Mouse (Mus musculus) limb, embryonic 15.5 days (tissue): ENCODE data around the gene Emc7. TPM values are rescaled to one million over a fixed set of nuclear protein-coding genes. Genes with fewer than 3 reads are reported as not detected.
A peak's percentile ranks its signal among the peaks of the same experiment; 100 is the strongest.
"Not testable (repeated sequence)": the region's sequence is repeated elsewhere in the genome, so short reads cannot be mapped to it uniquely, and the experiment has no call there.

Experiments used
- ATAC-seq: fragments of 200-750 bp; cut with Nextera tagmentation; 2 replicates; pipeline ENCODE4 v1.8.0; 2017; ENCODE audit warnings: low read depth, moderate TSS enrichment; ENCODE audit not compliant: insufficient number of reproducible peaks, low FRiP score, low TSS enrichment
- H3K27ac ChIP-seq: fragments of 300-500 bp; sonication (generic); 2 replicates; pipeline ENCODE4 v1.5.1; 2015; ENCODE audit warnings: moderate library complexity, mild to moderate bottlenecking, inconsistent platforms
- H3K27me3 ChIP-seq: fragments of 300-500 bp; sonication (generic); 2 replicates; pipeline ENCODE4 v1.6.1; 2015; ENCODE audit warnings: inconsistent platforms
- H3K36me3 ChIP-seq: fragments of 300-500 bp; sonication (generic); 2 replicates; pipeline ENCODE4 v1.6.1; 2015; ENCODE audit warnings: inconsistent platforms
- H3K4me1 ChIP-seq: fragments of 300-500 bp; sonication (generic); 2 replicates; pipeline ENCODE4 v1.6.1; 2015; ENCODE audit warnings: inconsistent platforms
- H3K4me2 ChIP-seq: fragments of 300-500 bp; sonication (generic); 2 replicates; pipeline ENCODE4 v1.6.1; 2015; ENCODE audit warnings: mild to moderate bottlenecking, inconsistent platforms
- H3K4me3 ChIP-seq: fragments of 300-500 bp; sonication (generic); 2 replicates; pipeline ENCODE4 v1.5.1; 2015; ENCODE audit warnings: mild to moderate bottlenecking, inconsistent platforms
- H3K9ac ChIP-seq: fragments of 300-500 bp; sonication (generic); 2 replicates; pipeline ENCODE4 v1.6.1; 2015; ENCODE audit warnings: inconsistent platforms
- H3K9me3 ChIP-seq: fragments of 300-500 bp; sonication (generic); 2 replicates; pipeline ENCODE4 v1.6.1; 2016; ENCODE audit warnings: inconsistent platforms
- WGBS: fragments of 180-500 bp; shearing (Covaris S2); methylation state at CpG from one replicate; pipeline ENCODE4 v1.1.7; 2015; 5-methylcytosine and 5-hydroxymethylcytosine counted together
- polyA plus RNA-seq: library from polyadenylated mRNA; unstranded; fragments of >200 nt; fragmentation: Nextera tagmentation; extraction: Ambion mirVana; gene quantifications from 2 replicates; pipeline ENCODE4 v1.2.1, GENCODE M21; 2015

Gene Emc7
- polyA plus RNA-seq, 1 experiment from 2014 or later = 20.0 TPM

GRCm38 (mm10) chr2:112448510-112449059, 6.2 kb upstream of the Emc7 start:
- Histone ChIP-seq H3K27me3 (no peaks in the 10 kb centered on the region), H3K4me2 (no peak overlapping the region), H3K4me1 (no peaks in the 10 kb centered on the region), H3K4me3 (no peak overlapping the region), H3K9me3 (no peaks in the 10 kb centered on the region), H3K9ac (no peak overlapping the region), H3K36me3 (no peaks in the 10 kb centered on the region), H3K27ac (no peak overlapping the region)
- ATAC-seq = no peak

- H3K9me3 ChIP-seq = no peaks in the 10 kb centered on the region
- H3K36me3 ChIP-seq = no peaks in the 10 kb centered on the region
- ATAC-seq = no peak
- H3K4me1 ChIP-seq = peaks cover 3% of the 10 kb centered on the region; the same call in 1 of the 2 replicates
- H3K9ac ChIP-seq = no peak overlapping the region
- no peak overlapping the region for H3K4me2 ChIP-seq
- 32% methylated on average over 4 of the region's 4 CpGs for WGBS
- H3K4me3 ChIP-seq = no peak overlapping the region
- no peak overlapping the region for H3K27ac ChIP-seq
- H3K27me3 ChIP-seq = no peaks in the 10 kb centered on the region
Measured at GRCm38 (mm10) chr2:112449597-112450296, 5.0 kb upstream of the Emc7 start.

GRCm38 (mm10) chr2:112452513-112452912, 2.3 kb upstream of the Emc7 start:
- not testable (repeated sequence) for H3K9ac ChIP-seq, H3K4me3 ChIP-seq, H3K36me3 ChIP-seq, H3K4me1 ChIP-seq, H3K27me3 ChIP-seq, H3K9me3 ChIP-seq, H3K27ac ChIP-seq, ATAC-seq, H3K4me2 ChIP-seq

GRCm38 (mm10) chr2:112454125-112454861, 504 bp upstream of the Emc7 start:
- H3K27ac ChIP-seq = peak overlapping the region; percentile 84
- no peaks in the 10 kb centered on the region for H3K27me3 ChIP-seq
- peak overlapping the region; percentile 56 for H3K4me2 ChIP-seq
- H3K9me3 ChIP-seq = no peaks in the 10 kb centered on the region
- H3K9ac ChIP-seq = peak overlapping the region; percentile 93
- 29% methylated on average over 17 of the region's 17 CpGs for WGBS
- peaks cover 3% of the 10 kb centered on the region; the same call in 1 of the 2 replicates for H3K4me1 ChIP-seq
- H3K4me3 ChIP-seq = peak overlapping the region; percentile 73
- 0 out of 2 replicates have a peak, but pooled peaks cover 2% of the 10 kb centered on the region for H3K36me3 ChIP-seq
- ATAC-seq = peak; percentile 21; the same call in 1 of the 2 replicates

GRCm38 (mm10) chr2:112460557-112460956, 5.8 kb downstream of the Emc7 start:
- no peak overlapping the region for H3K4me2 ChIP-seq
- H3K36me3 ChIP-seq = peaks cover 29% of the 10 kb centered on the region
- no peaks in the 10 kb centered on the region; the same call in 1 of the 2 replicates for H3K4me1 ChIP-seq
- H3K9ac ChIP-seq = no peak overlapping the region
- WGBS = 88% methylated on average over 3 of the region's 3 CpGs
- H3K9me3 ChIP-seq = no peaks in the 10 kb centered on the region
- no peak overlapping the region for H3K4me3 ChIP-seq
- H3K27ac ChIP-seq = no peak overlapping the region
- no peak for ATAC-seq
- H3K27me3 ChIP-seq = no peaks in the 10 kb centered on the region

GRCm38 (mm10) chr2:112469542-112469941, 14.7 kb downstream of the Emc7 start:
- H3K9me3 ChIP-seq = no peaks in the 10 kb centered on the region
- H3K9ac ChIP-seq = no peak overlapping the region
- ATAC-seq = no peak
- H3K27ac ChIP-seq = no peak overlapping the region
- H3K4me2 ChIP-seq = no peak overlapping the region
- no peaks in the 10 kb centered on the region for H3K27me3 ChIP-seq
- no peaks in the 10 kb centered on the region for H3K4me1 ChIP-seq
- no peak overlapping the region for H3K4me3 ChIP-seq
- peaks cover 39% of the 10 kb centered on the region for H3K36me3 ChIP-seq

- H3K27ac ChIP-seq = no peak overlapping the region
- 87% methylated on average over 5 of the region's 5 CpGs for WGBS
- no peak overlapping the region for H3K4me2 ChIP-seq
- no peak overlapping the region for H3K9ac ChIP-seq
- no peak overlapping the region for H3K4me3 ChIP-seq
- H3K27me3 ChIP-seq = no peaks in the 10 kb centered on the region
- no peak for ATAC-seq
- no peaks in the 10 kb centered on the region for H3K4me1 ChIP-seq
- no peaks in the 10 kb centered on the region for H3K9me3 ChIP-seq
- peaks cover 33% of the 10 kb centered on the region for H3K36me3 ChIP-seq
Measured at GRCm38 (mm10) chr2:112470961-112471381, 16.2 kb downstream of the Emc7 start.

GRCm38 (mm10) chr2:112472076-112472475, 17.3 kb downstream of the Emc7 start:
- Histone ChIP-seq H3K4me1 (no peaks in the 10 kb centered on the region), H3K9me3 (no peaks in the 10 kb centered on the region), H3K4me2 (no peak overlapping the region), H3K27ac (no peak overlapping the region), H3K4me3 (no peak overlapping the region), H3K27me3 (no peaks in the 10 kb centered on the region), H3K36me3 (peaks cover 28% of the 10 kb centered on the region), H3K9ac (no peak overlapping the region)
- WGBS = 86% methylated on average over 2 of the region's 2 CpGs
- no peak for ATAC-seq

- ATAC-seq = no peak
- Histone ChIP-seq H3K4me1 (no peaks in the 10 kb centered on the region), H3K9ac (no peak overlapping the region), H3K9me3 (no peaks in the 10 kb centered on the region), H3K36me3 (peaks cover 1% of the 10 kb centered on the region; the same call in 1 of the 2 replicates), H3K27ac (0 out of 2 replicates have a peak overlapping the region, but pooled peaks have one; percentile 34), H3K4me3 (no peak overlapping the region), H3K4me2 (no peak overlapping the region), H3K27me3 (no peaks in the 10 kb centered on the region)
- WGBS = 60% methylated on average over 5 of the region's 5 CpGs
Measured at GRCm38 (mm10) chr2:112474997-112475724, 20.4 kb downstream of the Emc7 start.

GRCm38 (mm10) chr2:112476554-112476953, 21.8 kb downstream of the Emc7 start:
- ATAC-seq = no peak
- no peaks in the 10 kb centered on the region for H3K4me1 ChIP-seq

GRCm38 (mm10) chr2:112480669-112481068, 25.9 kb downstream of the Emc7 start, which contains the start of gene Chrm5:
TSS of gene Chrm5 (minus strand) at chr2:112480769.
- ATAC-seq = no peak
- no peaks in the 10 kb centered on the region for H3K27me3 ChIP-seq
- H3K4me1 ChIP-seq = no peaks in the 10 kb centered on the region; the same call in 1 of the 2 replicates
- no peaks in the 10 kb centered on the region for H3K36me3 ChIP-seq
- no peak within 1 kb of the TSS for H3K9ac ChIP-seq
- H3K9me3 ChIP-seq = no peaks in the 10 kb centered on the region
- no peak within 1 kb of the TSS for H3K4me3 ChIP-seq
- no peak within 1 kb of the TSS for H3K4me2 ChIP-seq
- H3K27ac ChIP-seq = no peak within 1 kb of the TSS
- 91% methylated on average over 5 of the region's 5 CpGs for WGBS

More at GRCm38 (mm10) chr2:112476554-112476953, 21.8 kb downstream of the Emc7 start:
- no peaks in the 10 kb centered on the region for H3K9me3 ChIP-seq
- H3K36me3 ChIP-seq = no peaks in the 10 kb centered on the region
- H3K27ac ChIP-seq = peak overlapping the region; percentile 60; the same call in 1 of the 2 replicates
- no peak overlapping the region for H3K9ac ChIP-seq
- no peak overlapping the region for H3K4me2 ChIP-seq
- no peaks in the 10 kb centered on the region for H3K27me3 ChIP-seq
- H3K4me3 ChIP-seq = no peak overlapping the region
- 64% methylated on average over 6 of the region's 6 CpGs for WGBS
